Mouse (Mus musculus) heart, postnatal 25 days (tissue): Measurements from ENCODE around the gene Gm47955. TPM values are rescaled to one million over a fixed set of nuclear protein-coding genes. Genes with fewer than 3 reads are reported as not detected.
"Not testable (repeated sequence)": the region's sequence is repeated elsewhere in the genome, so short reads cannot be mapped to it uniquely, and the experiment has no call there.

Experiments
- DNase-seq: peaks from one replicate; pipeline ENCODE4 v3.0.0; 2022; ENCODE audit warnings: low spot score
- intact Hi-C: fragments of 180-260 bp; cut with DNase I; formaldehyde crosslinking; loops from one replicate; pipeline ENCODE4 v1.15.1; 2025
- total RNA-seq, 2 experiments: library from RNA; stranded (reverse); gene quantifications; 2 replicates each; pipeline ENCODE4 v1.2.3; 2021

The Gm47955 gene
- total RNA-seq: not detected

DNA sequence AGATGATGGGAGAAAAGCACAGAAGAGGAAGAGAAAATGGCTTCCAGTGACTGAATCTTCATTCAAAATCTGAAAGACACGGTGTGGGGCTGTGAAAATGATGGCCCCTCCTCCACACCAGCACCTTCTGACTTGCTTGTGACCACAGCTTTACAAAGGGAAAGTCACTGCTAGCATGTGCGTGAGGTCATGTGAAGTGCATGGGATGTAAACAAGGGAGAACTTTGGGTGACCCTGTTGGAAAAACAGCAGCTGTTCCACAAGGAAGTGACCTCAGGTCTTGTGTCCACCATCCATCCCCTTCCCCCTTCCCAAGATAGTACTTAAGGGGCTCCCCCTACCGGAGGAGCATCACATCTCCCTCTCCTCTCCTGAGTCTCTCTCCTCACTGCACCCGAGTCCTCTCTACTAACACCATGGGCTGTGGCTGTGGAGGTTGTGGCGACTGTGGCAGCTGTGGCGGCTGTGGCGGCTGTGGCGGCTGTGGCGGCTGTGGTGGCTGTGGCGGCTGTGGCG lies at the start of gene Gm47955:
Gm47955 (plus strand) TSS at position 417 of the 516 bp plus-strand sequence.
- intact Hi-C loops: no loop called here
- DNase-seq: no peak

- no peak for DNase-seq
- intact Hi-C loops: no loop called here
Measured at GRCm38 (mm10) chr1:82913025-82913424, 47.1 kb upstream of the Gm47955 start, which contains the start of gene A030005L19Rik. Gene A030005L19Rik, plus strand, starts transcription at chr1:82913325.

- DNase-seq, intact Hi-C loops: not testable (repeated sequence)
Measured at GRCm38 (mm10) chr1:82913434-82913833, 46.7 kb upstream of the Gm47955 start.

DNA sequence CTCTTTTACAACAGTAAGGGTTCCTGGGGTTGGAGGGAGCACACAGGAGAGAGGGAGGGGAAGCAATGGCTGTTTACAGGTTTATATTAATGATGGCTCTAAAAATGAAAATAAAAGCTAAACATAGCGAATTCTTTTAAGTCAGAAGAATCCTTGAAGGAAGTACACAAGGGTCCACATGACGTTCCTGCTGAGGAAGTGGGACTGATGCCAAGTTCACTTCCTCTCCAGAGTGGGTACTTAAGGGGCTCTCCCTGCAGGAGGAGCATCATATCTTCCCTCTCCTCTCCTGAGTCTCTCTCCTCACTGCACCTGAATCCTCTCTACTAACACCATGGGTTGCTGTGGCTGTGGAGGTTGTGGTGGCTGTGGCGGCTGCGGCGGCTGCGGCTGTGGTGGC lies 35.4 kb upstream of the Gm47955 start, which contains the start of gene A030014E15Rik:
A030014E15Rik (plus strand) TSS at position 268 of the 400 bp plus-strand sequence.
- intact Hi-C loops: no loop called here
- no peak for DNase-seq

DNA sequence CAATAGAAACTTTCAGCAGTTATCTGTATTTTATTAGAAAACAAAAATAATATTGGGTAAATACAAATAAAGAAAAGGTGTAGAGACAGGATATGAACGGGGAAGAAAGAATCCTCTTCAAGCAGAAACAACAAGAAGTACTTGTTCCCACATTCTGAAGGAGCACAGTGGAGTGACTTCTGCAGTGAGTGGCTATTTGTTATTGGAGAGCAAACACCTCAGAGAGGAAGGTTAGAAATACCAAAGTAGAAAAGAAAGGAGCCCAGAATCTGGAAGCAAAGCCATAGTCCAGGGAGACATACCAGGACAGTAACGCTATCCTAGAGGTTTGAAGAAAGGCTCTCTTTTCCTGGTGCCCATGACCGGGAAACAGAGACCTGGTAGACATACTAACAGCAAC lies 29.5 kb upstream of the Gm47955 start:
- intact Hi-C loops, DNase-seq: not testable (repeated sequence)

GRCm38 (mm10) chr1:82931326-82931725 lies 28.8 kb upstream of the Gm47955 start, which contains the start of gene Gm6217:
Gene Gm6217, minus strand, starts transcription at chr1:82931399.
- intact Hi-C loops, DNase-seq: not testable (repeated sequence)

DNA sequence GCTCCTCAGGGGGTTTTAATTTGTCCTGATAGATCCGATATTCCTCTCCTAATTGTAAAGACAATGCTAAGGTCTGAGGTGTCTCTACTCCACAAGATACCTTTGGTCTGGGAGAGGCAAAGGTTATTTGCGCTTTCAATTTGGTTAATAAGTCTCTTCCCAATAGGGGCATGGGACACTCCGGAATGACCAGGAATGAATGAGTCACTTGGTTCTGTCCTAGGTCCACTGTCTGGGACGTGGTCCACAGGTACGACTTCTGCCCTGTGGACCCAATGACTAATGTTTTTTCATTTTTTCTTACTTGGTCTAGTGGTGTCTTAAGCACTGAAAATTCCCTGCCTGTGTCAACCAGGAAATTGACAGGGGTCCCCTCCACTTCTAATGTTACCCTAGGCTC lies 21.4 kb upstream of the Gm47955 start:
- intact Hi-C loops: no loop called here
- no peak for DNase-seq

DNA sequence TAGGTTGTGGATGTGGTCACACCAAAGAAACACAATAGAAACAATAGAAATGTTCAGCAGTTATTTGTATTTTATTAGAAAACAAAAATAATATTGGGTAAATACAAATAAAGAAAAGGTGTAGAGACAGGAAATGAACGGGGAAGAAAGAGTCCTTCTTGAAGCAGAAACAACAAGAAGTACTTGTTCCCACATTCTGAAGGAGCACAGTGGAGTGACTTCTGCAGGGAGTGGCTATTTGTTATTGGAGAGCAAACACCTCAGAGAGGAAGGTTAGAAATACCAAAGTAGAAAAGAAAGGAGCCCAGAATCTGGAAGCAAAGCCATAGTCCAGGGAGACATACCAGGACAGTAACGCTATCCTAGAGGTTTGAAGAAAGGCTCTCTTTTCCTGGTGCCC lies 17.6 kb upstream of the Gm47955 start:
- intact Hi-C loops, DNase-seq: not testable (repeated sequence)

DNA sequence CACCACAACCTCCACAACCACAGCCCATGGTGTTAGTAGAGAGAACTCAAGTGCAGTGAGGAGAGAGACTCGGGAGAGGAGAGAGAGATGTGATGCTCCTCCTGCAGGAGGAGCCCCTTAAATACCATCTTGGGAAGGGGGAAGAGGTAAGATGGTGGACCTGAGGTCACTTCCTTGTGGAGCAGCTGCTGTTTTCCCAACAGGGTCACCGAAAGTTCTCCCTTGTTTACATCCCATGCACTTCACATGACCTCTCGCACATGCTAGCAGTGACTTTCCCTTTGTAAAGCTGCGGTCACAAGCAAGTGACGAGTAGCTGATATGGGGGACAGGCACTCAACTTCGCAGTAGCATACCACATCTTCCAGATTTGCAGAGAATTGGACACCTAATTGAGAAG lies 16.8 kb upstream of the Gm47955 start, which contains the start of gene A030003K21Rik:
A030003K21Rik (minus strand) TSS at position 94 of the 400 bp plus-strand sequence.
- DNase-seq, intact Hi-C loops: not testable (repeated sequence)

GRCm38 (mm10) chr1:82946029-82946428 lies 14.1 kb upstream of the Gm47955 start:
- DNase-seq, intact Hi-C loops: not testable (repeated sequence)

DNA sequence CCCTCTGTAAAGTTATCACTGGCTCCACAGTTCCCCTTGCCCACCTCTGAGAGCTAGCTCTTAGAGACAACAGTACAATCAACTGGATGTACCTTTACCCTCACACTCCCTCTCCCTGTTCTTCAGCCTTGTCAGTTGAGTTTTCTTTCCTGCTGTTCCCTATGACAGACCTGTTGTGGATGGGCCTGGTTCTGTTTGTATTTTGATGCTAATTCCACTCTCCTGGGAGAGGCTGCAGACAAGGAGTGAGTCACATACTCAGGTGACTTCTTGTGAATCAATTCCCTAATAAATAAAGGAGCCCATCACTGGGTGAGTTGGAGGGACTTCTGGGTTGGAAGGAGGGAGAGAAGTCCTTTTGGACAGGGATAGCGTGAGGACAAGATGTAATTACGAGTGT lies 11.5 kb upstream of the Gm47955 start:
- DNase-seq: no peak

DNA sequence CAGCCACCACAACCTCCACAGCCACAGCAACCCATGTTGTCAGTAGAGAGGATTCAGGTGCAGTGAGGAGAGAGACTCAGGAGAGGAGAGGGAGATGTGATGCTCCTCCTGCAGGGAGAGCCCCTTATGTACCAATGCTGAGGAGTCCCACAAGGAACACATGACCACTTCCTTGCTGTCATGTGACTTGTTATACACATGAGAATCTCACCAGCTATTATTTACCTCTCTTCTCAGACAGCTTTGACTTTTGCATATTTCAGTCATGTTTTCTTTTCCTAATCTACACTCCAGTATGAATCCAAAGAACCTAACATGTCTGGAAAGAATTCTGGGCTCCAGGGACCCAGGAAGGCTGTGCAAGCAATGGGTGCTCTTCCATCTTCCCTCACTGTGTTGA lies 4.2 kb upstream of the Gm47955 start, which contains the start of gene Gm7544:
Gm7544 (minus strand) TSS at position 101 of the 400 bp plus-strand sequence.
- DNase-seq, intact Hi-C loops: not testable (repeated sequence)

More for the DNA sequence above, 11.5 kb upstream of the Gm47955 start:
- intact Hi-C loops: no loop called here

DNA sequence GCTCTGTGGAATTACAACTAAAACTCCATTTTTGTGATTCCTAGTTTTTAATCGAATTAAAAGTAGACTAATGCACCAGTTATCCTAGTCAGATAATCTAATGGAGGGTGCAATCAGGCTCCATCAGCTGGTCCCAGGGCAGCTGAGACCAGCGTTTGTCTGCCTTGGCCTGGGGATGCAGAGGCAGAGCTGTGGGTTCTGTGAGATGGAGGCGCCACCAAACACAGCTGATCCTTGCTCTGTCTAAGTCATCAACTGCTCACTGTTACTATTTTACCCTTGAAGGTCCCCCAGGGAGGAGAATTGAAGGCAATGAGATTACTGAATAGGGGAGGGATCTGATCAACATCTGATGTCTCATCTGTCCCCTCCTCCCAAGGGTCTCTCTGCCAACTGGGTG lies 6.3 kb downstream of the Gm47955 start:
- intact Hi-C loops: no loop called here
- no peak for DNase-seq

DNA sequence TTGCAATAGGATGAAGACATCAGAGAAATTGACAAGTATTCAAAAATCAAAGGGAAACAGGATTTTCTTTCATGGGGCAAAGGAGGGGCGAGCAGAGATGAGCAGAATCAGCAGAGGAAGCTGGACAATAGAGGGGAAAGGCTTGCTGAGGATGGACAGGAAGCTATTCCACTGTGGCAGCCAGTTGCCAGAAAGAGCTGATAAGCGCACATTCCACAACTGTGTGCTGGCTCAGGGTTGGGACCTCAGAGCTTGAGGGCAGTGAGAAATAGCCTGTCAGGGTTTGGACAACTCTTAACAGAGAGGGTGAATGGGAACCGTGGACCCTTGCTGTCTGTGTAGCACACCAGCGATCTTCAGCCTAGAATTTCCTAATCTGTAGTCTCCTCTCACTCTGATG lies 12.0 kb downstream of the Gm47955 start:
- intact Hi-C loops: no loop called here
- peak; percentile 4 for DNase-seq

GRCm38 (mm10) chr1:82973244-82973643 lies 13.2 kb downstream of the Gm47955 start:
- intact Hi-C loops: no loop called here
- DNase-seq: no peak

GRCm38 (mm10) chr1:82973901-82974300 lies 13.8 kb downstream of the Gm47955 start:
- DNase-seq: no peak
- intact Hi-C loops: no loop called here

DNA sequence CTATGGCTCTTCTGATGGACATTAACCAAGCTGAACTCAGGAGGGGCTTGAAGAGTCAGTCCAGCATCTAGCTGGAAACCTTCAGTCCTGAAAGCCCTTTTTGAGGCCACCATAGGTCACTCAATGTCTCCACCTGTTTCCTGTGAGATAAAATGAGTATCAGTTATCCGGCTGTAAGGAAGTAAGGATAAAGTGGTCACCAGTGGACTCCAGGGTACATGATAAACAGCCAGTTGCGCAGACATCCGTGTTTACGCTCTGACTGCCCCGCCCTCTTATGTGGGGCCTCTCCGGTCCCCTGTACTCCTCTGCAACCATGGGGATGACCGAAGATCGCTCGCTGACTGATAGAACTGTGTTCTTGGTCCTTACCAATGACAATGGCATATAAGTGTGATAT lies 14.3 kb downstream of the Gm47955 start:
- intact Hi-C loops: no loop called here
- no peak for DNase-seq

GRCm38 (mm10) chr1:82975750-82976149 lies 15.7 kb downstream of the Gm47955 start:
- intact Hi-C loops: no loop called here
- no peak for DNase-seq

GRCm38 (mm10) chr1:82977840-82978239 lies 17.8 kb downstream of the Gm47955 start:
- intact Hi-C loops: no loop called here
- no peak for DNase-seq

- no peak for DNase-seq
- intact Hi-C loops: loop anchor here (1.0 to 10.0 kb wide), 3 partner anchors 148 to 432 kb away; partner anchors contain the start of gene Agfg1
Measured at GRCm38 (mm10) chr1:82986738-82987137, 26.7 kb downstream of the Gm47955 start.

DNA sequence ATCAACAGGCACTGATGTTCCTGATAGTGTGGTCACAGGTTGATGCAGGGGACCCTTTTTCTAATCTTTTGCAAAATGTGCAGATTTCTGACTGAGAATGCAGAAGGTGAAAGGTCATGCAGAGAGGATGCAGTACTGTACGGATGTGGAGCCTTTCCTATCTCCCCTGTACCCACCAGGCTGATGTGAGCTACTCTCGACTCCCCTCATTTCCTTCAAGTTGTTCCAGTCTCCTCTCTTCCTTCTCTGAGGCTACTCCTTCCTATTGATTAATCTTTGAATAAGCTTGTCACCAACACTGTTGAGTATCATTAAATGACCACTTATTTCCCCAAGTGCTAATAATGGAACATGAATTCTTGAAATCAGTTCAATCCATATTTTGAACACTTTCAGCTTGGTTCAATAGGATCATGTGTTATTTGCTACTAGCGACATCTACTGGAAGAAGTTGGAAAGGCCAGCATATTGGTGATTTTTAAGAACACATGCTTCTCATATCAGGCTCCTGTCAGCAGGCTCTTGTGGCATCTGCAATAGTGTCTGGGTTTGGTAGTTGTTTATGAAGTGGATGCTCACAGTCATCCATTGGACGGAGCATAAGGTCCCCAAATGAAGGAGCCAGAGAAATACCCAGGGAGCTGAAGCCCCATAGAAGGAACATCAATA lies 27.6 kb downstream of the Gm47955 start:
- no peak for DNase-seq
- intact Hi-C loops: loop anchor here (1.0 to 10.0 kb wide), 3 partner anchors 149 to 433 kb away; partner anchors contain the start of gene Agfg1
